Mouse (Mus musculus) neural tube, embryonic 13.5 days (tissue): ENCODE measurements around the gene Gm9958. TPM values are rescaled to one million over a fixed set of nuclear protein-coding genes. Genes with fewer than 3 reads are reported as not detected.

Experiments used
- ATAC-seq: fragments of 200-750 bp; cut with Nextera tagmentation; 2 replicates; pipeline ENCODE4 v1.8.0; 2017; ENCODE audit warnings: low read depth, mild to moderate bottlenecking, moderate TSS enrichment, moderate library complexity
- H3K27ac ChIP-seq: fragments of 300-500 bp; sonication (generic); replicated peaks from 2 replicates; pipeline ENCODE4 v1.5.1; 2015; ENCODE audit warnings: moderate library complexity, mild to moderate bottlenecking, inconsistent platforms
- H3K27me3 ChIP-seq: fragments of 300-500 bp; sonication (generic); 2 replicates; pipeline ENCODE4 v1.6.1; 2015; ENCODE audit warnings: mild to moderate bottlenecking, inconsistent platforms
- H3K36me3 ChIP-seq: fragments of 300-500 bp; sonication (generic); 2 replicates; pipeline ENCODE4 v1.6.1; 2015; ENCODE audit warnings: mild to moderate bottlenecking, inconsistent platforms
- H3K4me1 ChIP-seq: fragments of 300-500 bp; sonication (generic); replicated peaks from 2 replicates; pipeline ENCODE4 v1.6.1; 2015; ENCODE audit warnings: inconsistent platforms
- H3K4me2 ChIP-seq: fragments of 300-500 bp; sonication (generic); 2 replicates; pipeline ENCODE4 v1.6.1; 2015; ENCODE audit warnings: inconsistent platforms, mild to moderate bottlenecking, moderate library complexity
- H3K4me3 ChIP-seq: fragments of 300-500 bp; sonication (generic); 2 replicates; pipeline ENCODE4 v1.5.1; 2015; ENCODE audit warnings: mild to moderate bottlenecking, inconsistent platforms
- H3K9ac ChIP-seq: fragments of 300-500 bp; sonication (generic); 2 replicates; pipeline ENCODE4 v1.6.1; 2015; ENCODE audit warnings: moderate library complexity, mild to moderate bottlenecking, inconsistent platforms
- H3K9me3 ChIP-seq: fragments of 300-500 bp; sonication (generic); 2 replicates; pipeline ENCODE4 v1.6.1; 2016; ENCODE audit warnings: inconsistent platforms
- WGBS: fragments of 180-500 bp; shearing (Covaris S2); methylation state at CpG from one replicate; pipeline ENCODE4 v1.1.7; 2015; 5-methylcytosine and 5-hydroxymethylcytosine counted together
- polyA plus RNA-seq: library from polyadenylated mRNA; unstranded; fragments of >200 nt; fragmentation: Nextera tagmentation; extraction: Ambion mirVana; gene quantifications from 2 replicates; pipeline ENCODE4 v1.2.1, GENCODE M21; 2015

The Gm9958 gene
- polyA plus RNA-seq: 6.0 and 6.1 TPM in 2 replicates

DNA sequence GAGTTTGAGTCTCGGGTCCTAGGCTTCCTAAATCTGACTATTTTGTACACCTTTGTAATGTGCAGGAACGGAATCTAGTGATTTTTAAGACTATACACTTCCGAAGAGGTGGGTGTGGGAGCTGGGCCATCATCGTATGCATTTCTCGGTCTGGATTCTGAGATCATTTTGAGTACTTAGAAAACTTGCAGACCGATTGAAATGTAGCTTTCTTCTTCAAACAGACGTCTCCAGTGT lies at the start of gene Gm9958:
TSS of gene Gm9958 (plus strand) at position 138 of the 237 bp plus-strand sequence.
- peak within 1 kb of the TSS; percentile 99 for H3K27ac ChIP-seq
- H3K4me2 ChIP-seq: peak within 1 kb of the TSS; percentile 67
- H3K27me3 ChIP-seq: no peaks in the 10 kb centered on the region
- no peak for ATAC-seq
- H3K4me1 ChIP-seq: peaks cover 35% of the 10 kb centered on the region
- WGBS: 3% methylated on average over 7 of the region's 7 CpGs
- H3K4me3 ChIP-seq: peak within 1 kb of the TSS; percentile 98
- no peaks in the 10 kb centered on the region for H3K9me3 ChIP-seq
- peak within 1 kb of the TSS; percentile 97 for H3K9ac ChIP-seq
- no peaks in the 10 kb centered on the region for H3K36me3 ChIP-seq

DNA sequence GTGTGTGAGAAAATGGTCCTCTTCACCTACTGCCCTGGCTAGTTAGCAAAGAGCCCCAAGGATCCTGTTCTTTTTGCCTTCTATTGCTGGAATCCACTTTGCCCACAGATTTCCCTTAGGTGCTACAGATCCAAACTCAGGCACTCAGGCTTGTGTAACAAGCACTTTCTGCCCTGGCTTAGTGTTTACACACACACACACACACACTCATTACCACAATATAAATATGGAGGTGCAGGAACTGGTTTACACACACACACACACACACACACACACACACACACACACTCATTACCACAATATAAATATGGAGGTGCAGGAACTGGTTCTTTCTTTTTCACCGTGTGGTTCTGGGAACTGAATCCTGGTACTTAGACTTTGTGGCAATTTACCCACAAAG lies 35.9 kb upstream of the Gm9958 start:
- WGBS: 93% methylated on average over 1 of the region's 1 CpGs
- H3K9ac ChIP-seq: no peak overlapping the region
- no peaks in the 10 kb centered on the region for H3K9me3 ChIP-seq
- H3K27ac ChIP-seq: no peak overlapping the region
- no peak for ATAC-seq
- peaks cover 6% of the 10 kb centered on the region; the same call in 1 of the 2 replicates for H3K4me1 ChIP-seq
- H3K36me3 ChIP-seq: no peaks in the 10 kb centered on the region
- no peak overlapping the region for H3K4me2 ChIP-seq
- H3K27me3 ChIP-seq: no peaks in the 10 kb centered on the region
- H3K4me3 ChIP-seq: no peak overlapping the region

DNA sequence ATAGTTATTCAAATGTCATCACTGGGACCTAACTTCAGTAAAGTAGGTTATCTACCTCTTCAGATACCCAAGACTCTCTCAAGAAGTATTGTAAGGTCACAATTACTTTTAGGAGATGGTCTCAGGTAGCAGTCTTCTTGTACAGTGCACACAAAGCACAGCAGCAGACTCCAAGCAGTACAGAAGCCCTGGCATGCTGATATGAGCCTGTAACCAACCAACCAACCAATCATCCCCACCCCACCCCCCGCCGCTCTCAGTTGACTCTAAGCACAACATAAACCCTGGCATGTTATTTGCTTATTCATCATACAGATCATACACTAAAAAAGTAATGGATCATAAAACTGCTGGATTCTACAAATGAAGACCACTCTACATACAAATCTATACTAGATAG lies 34.5 kb upstream of the Gm9958 start:
- WGBS: 95% methylated on average over 2 of the region's 2 CpGs
- no peak overlapping the region for H3K27ac ChIP-seq
- H3K36me3 ChIP-seq: no peaks in the 10 kb centered on the region
- ATAC-seq: no peak
- H3K4me1 ChIP-seq: peaks cover 6% of the 10 kb centered on the region; the same call in 1 of the 2 replicates
- no peaks in the 10 kb centered on the region for H3K9me3 ChIP-seq
- H3K9ac ChIP-seq: no peak overlapping the region
- H3K4me2 ChIP-seq: no peak overlapping the region
- no peaks in the 10 kb centered on the region for H3K27me3 ChIP-seq
- no peak overlapping the region for H3K4me3 ChIP-seq

DNA sequence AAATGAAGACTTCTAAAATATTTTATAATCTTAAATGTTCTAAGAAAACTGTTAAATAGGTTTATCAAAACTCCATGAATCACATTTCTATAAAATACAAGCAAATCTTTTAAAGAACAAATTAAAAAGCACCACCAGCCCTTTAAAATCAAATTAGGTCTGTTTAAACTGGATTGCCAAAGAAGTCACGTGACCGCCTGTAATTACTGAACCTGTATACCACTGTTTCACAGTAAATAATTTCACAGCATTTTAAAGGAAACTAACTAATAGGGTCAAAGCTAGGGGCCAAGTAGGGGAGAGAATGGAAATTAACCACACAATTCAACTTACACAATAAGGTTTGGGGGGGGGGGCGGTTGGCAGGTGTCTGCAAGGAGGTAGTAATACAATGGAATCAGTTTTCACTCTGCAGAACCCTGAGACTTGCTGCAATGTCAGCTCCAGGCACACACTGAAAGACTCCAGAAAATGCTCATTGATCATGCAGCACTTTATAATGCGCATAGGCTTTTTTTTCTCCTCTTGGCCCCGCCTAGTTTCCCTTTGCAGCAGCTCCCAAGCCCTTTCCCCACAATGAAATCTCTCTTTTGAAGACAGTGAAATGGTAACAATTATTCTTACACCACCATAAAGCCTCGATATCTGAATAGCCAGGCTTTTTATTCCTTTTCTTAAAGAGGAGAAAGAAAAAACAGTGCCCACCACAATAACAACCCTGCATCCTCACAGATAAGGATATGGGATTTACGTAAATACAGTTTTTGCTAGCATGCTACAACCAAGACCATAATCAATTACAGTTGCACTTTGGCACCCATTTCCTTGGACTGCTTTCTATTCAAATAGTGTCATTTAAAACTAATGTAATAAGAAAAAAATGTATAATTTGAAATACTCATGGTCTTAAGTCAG lies 28.6 kb upstream of the Gm9958 start:
- no peaks in the 10 kb centered on the region for H3K27me3 ChIP-seq
- no peaks in the 10 kb centered on the region for H3K36me3 ChIP-seq
- peak overlapping the region; percentile 54 for H3K9ac ChIP-seq
- H3K4me1 ChIP-seq: peaks cover 24% of the 10 kb centered on the region
- peak overlapping the region; percentile 25 for H3K4me3 ChIP-seq
- WGBS: 31% methylated on average over 7 of the region's 7 CpGs
- ATAC-seq: no peak
- no peaks in the 10 kb centered on the region for H3K9me3 ChIP-seq
- peak overlapping the region; percentile 57 for H3K27ac ChIP-seq
- peak overlapping the region; percentile 55 for H3K4me2 ChIP-seq

GRCm38 (mm10) chr5:90339129-90339952 lies 27.7 kb upstream of the Gm9958 start:
- peak; percentile 97 for ATAC-seq
- no peaks in the 10 kb centered on the region for H3K27me3 ChIP-seq
- peak overlapping the region; percentile 38 for H3K4me3 ChIP-seq
- WGBS: 19% methylated on average over 5 of the region's 5 CpGs
- H3K4me1 ChIP-seq: peaks cover 24% of the 10 kb centered on the region
- no peaks in the 10 kb centered on the region for H3K9me3 ChIP-seq
- H3K9ac ChIP-seq: peak overlapping the region; percentile 63
- H3K4me2 ChIP-seq: peak overlapping the region; percentile 55
- H3K36me3 ChIP-seq: no peaks in the 10 kb centered on the region
- H3K27ac ChIP-seq: peak overlapping the region; percentile 57; the same call in 1 of the 2 replicates

DNA sequence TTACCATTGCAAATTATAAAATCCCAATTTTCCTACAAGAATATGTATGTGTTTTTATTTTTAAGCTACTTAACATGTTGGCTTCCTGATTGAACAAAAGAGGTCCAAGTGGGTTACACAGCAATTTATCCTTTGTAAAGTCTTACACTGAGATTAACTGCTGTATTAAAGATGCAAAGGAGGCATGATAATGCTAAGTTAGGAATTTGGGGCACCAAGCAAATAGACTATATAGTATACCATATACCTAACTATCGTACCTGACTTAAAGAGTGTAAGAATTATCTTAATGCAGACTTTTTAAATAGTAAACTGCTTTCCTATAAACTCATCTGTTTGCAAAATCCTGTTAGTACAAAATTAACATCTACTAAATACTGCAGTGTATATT lies 27.1 kb upstream of the Gm9958 start:
- Histone ChIP-seq H3K9me3 (no peaks in the 10 kb centered on the region), H3K27ac (no peak overlapping the region), H3K4me1 (peaks cover 24% of the 10 kb centered on the region), H3K4me3 (peak overlapping the region; percentile 38; the same call in 1 of the 2 replicates), H3K36me3 (no peaks in the 10 kb centered on the region), H3K9ac (0 out of 2 replicates have a peak overlapping the region, but pooled peaks have one; percentile 63), H3K27me3 (no peaks in the 10 kb centered on the region), H3K4me2 (peak overlapping the region; percentile 55)
- ATAC-seq: peak; percentile 62
- 83% methylated on average over 1 of the region's 1 CpGs for WGBS

DNA sequence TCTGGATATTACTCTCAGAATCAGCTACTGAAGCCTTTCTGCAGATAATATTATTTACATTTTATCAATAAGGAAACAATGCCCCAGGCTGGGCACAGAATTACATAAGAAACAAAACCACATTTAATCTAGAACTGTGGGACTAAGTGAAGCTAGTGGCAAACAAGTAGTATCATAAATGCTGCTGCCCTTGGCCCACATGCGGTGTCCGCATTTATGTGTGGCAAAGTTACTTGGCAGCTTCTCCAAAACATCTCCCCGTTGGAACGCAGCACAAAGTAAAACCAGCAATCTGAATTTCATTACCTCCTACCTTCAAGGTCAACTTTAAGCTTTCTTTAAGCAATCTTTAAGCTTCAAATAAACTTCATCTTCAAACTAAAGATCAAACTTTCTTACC lies 26.2 kb upstream of the Gm9958 start:
- Histone ChIP-seq H3K9me3 (no peaks in the 10 kb centered on the region), H3K4me1 (peaks cover 24% of the 10 kb centered on the region), H3K27ac (no peak overlapping the region), H3K4me3 (no peak overlapping the region), H3K4me2 (no peak overlapping the region), H3K27me3 (no peaks in the 10 kb centered on the region), H3K9ac (no peak overlapping the region), H3K36me3 (no peaks in the 10 kb centered on the region)
- no peak for ATAC-seq
- WGBS: 73% methylated on average over 4 of the region's 4 CpGs

DNA sequence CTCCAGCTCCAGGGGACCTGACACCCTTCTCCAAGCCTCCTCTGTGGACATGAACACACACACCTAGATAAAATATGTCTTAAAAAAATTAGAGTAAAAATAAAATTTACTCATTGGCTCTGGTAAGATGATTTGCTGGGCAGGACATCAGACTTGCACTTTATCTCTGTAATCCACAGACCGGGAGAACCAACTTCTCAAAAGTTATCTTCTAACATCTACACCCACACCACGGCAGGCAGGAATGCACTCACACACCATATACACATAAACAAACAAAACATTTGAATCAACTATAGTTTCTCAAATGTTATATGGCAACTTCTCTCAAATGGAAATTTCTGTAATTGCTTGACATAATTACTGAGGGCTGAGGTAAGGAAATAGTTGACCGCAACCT lies 20.1 kb upstream of the Gm9958 start:
- H3K9ac ChIP-seq: no peak overlapping the region
- H3K9me3 ChIP-seq: no peaks in the 10 kb centered on the region
- ATAC-seq: no peak
- no peaks in the 10 kb centered on the region for H3K4me1 ChIP-seq
- no peak overlapping the region for H3K27ac ChIP-seq
- 99% methylated on average over 3 of the region's 3 CpGs for WGBS
- H3K36me3 ChIP-seq: no peaks in the 10 kb centered on the region
- no peak overlapping the region for H3K4me2 ChIP-seq
- H3K27me3 ChIP-seq: no peaks in the 10 kb centered on the region
- no peak overlapping the region for H3K4me3 ChIP-seq

- ATAC-seq: no peak
- Histone ChIP-seq H3K27ac (no peak overlapping the region), H3K27me3 (no peaks in the 10 kb centered on the region), H3K4me3 (no peak overlapping the region), H3K4me2 (no peak overlapping the region), H3K4me1 (peaks cover 5% of the 10 kb centered on the region; the same call in 1 of the 2 replicates), H3K36me3 (0 out of 2 replicates have a peak, but pooled peaks cover 2% of the 10 kb centered on the region), H3K9me3 (no peaks in the 10 kb centered on the region), H3K9ac (no peak overlapping the region)
- 94% methylated on average over 4 of the region's 4 CpGs for WGBS
These were observed 13.3 kb upstream of the Gm9958 start for GRCm38 (mm10) chr5:90353552-90354317.

DNA sequence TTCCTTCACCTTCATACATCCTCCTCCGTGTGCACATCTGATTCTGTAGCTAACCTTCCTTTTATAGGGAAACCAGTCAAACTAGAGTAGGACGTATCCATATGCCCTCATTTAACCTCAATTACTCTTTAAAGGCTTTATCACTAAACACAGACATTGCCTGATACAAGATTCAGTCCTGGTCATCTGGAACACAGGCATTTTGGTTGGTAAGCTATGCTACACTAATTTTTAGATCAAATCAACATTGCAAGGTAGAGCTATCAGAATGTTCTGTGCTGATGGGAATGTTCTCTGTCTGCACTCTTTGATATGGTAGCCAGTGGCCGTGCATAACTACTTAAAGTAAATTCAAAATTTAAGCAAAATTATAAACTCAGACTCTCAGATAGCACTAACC lies 11.2 kb upstream of the Gm9958 start:
- Histone ChIP-seq H3K9me3 (no peaks in the 10 kb centered on the region), H3K4me3 (no peak overlapping the region), H3K4me1 (peaks cover 5% of the 10 kb centered on the region; the same call in 1 of the 2 replicates), H3K9ac (no peak overlapping the region), H3K36me3 (0 out of 2 replicates have a peak, but pooled peaks cover 7% of the 10 kb centered on the region), H3K27ac (no peak overlapping the region), H3K4me2 (no peak overlapping the region), H3K27me3 (no peaks in the 10 kb centered on the region)
- ATAC-seq: no peak
- WGBS: 95% methylated on average over 3 of the region's 3 CpGs

- H3K27me3 ChIP-seq: no peaks in the 10 kb centered on the region
- H3K36me3 ChIP-seq: 0 out of 2 replicates have a peak, but pooled peaks cover 4% of the 10 kb centered on the region
- WGBS: 3% methylated on average over 6 of the region's 6 CpGs
- H3K4me2 ChIP-seq: peak overlapping the region; percentile 84
- H3K4me1 ChIP-seq: peaks cover 42% of the 10 kb centered on the region
- no peak for ATAC-seq
- peak overlapping the region; percentile 97 for H3K9ac ChIP-seq
- no peak overlapping the region for H3K27ac ChIP-seq
- H3K4me3 ChIP-seq: peak overlapping the region; percentile 98
- no peaks in the 10 kb centered on the region for H3K9me3 ChIP-seq
These were observed 2.5 kb upstream of the Gm9958 start for GRCm38 (mm10) chr5:90364526-90364925.
